Mouse (Mus musculus) frontal cortex, adult (tissue): Measurements from ENCODE around the gene Grsf1.

Source experiments
- ATAC-seq: cut with Nextera tagmentation; 2 replicates; pipeline ENCODE4 v1.9.2; 2017; ENCODE audit warnings: mild to moderate bottlenecking, moderate library complexity, mixed read lengths; ENCODE audit not compliant: low TSS enrichment

Grsf1 gene

DNA sequence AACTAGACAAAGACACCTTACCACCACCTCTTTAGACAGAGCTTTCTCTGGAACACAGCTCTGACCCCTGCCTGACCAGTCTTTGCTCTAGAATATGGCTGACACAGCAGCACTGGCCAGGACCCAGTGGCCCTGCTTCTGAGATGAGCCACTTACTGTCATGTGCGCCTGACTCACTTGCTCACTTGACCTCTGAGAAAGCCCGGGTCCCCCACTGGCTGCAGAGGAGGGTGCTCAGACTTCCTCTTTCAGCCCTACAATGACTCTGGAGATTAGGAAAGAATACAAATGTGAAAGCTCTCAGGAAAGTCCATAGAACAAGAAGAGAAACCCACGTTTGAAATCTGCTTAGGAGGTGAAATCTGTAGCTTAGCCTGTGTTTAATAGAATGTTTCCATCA is 45.1 kb downstream of the Grsf1 start:
- peak; percentile 25; the same call in 1 of the 2 replicates for ATAC-seq

DNA sequence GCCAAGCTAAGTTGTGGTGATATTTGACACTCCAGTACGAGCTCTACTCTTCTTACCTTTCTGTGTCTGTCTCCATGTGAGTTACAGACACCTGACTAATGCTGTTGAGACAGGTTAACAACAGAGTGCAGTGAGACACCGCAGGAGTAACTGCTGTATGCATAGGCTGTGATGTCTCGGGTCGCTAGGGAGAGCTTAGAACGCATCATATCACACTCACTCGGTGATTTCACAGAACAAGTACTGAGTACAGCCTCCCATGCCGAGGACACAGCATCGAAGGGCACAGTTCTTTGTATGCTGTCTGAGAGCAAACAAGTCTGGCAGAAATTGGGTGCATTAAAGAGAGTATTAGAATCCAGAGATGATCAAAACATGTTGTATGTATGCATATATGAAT is 46.0 kb downstream of the Grsf1 start:
- no peak for ATAC-seq

DNA sequence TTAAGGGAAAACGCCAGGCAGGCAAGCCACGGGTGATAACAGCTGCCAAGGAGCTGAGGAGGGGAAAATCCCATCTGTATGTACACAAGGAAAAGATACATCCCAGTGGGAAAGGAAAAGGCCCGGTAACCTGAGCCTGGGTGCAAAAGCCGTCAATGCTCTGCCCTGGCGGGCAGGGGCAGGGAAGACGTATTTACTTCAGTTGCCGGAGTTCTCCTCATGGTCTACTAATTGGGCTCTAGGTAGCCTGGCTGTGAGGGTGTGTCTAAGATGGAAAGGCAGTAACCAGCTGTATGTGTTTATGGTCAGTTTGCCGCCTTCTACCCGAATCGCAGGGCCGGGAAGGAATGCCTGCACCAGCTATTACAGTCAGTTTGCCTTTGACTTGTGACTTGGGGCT is 46.8 kb downstream of the Grsf1 start:
- no peak for ATAC-seq

DNA sequence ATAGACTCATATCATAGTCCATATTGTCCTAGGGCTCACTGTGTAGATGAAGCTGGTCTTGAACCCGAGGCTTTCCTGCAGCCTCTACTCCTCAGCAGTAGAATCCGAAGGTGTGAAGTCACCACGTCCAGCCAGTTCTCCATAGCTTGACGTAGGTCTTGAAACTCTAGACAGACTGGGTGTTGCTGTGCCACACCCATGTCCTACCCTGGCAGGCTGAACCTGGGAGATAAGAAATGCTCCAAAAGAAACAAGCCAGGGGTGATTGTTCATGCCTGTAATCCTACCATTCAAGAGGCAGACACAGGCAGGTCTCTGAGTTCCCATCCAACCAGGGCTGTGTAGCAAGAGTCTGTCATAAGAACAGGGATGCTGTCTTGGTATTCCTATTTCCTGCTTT is 48.4 kb downstream of the Grsf1 start:
- ATAC-seq: no peak

DNA sequence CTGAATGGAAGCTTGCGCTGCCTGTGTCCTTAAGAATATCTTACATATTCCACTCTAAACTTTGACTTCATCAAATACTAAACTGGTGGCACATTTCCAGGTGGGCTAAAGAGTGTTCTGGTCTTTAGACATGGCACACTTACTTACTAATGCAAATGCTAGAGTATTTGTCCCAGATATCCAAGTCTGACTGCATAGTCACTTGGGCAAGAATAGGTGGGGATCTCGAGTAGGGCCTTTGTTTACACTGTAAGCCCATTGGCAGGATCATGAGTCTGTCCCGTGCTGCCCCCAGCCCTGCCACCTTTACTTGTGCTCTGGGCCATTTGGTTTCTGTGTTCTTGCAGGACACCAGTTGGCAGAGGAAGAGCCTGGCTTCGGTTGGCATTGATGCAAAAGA is 59.0 kb downstream of the Grsf1 start:
- ATAC-seq: no peak

DNA sequence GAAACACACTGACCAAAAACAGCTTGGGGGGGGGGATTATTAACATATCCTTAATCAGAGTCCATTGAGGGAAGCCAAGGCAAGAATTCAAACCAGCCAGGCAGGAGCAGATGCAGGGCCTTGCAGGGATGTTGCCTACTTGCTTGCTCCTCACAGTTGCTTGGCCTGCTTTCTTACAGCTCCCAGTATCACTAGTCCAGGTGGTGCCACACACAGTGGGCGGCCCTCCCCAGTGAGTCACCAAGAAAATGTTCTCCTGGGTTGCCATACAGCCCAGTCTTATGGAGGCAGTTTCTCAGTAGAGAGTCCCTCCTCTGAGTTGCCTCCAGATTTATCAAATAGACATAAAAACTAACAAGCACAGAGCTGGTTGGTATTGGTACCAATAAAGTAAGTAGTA is 61.8 kb downstream of the Grsf1 start:
- ATAC-seq: peak; percentile 87
